Mouse (Mus musculus) heart, postnatal 14 days (tissue): ENCODE measurements around the gene Triap1. TPM values are rescaled to one million over a fixed set of nuclear protein-coding genes. Genes with fewer than 3 reads are reported as not detected.

Experiments used
- DNase-seq, 2 experiments: peaks; one replicate each; pipeline ENCODE4 v3.0.0; 2021 to 2022
- intact Hi-C: fragments of 180-260 bp; cut with DNase I; formaldehyde crosslinking; loops from one replicate; pipeline ENCODE4 v1.15.1; 2025
- total RNA-seq, 2 experiments: library from RNA; stranded (reverse); gene quantifications; 2 replicates each; pipeline ENCODE4 v1.2.3; 2021

Triap1 gene
- total RNA-seq, 2 experiments from 2014 or later, result 21.1 to 23.1 TPM

- peak in 1 of 2 experiments; percentile 36 for DNase-seq
- intact Hi-C loops, result loop anchor here (2.0 kb wide), 1 partner anchor 27 kb away; the partner anchor contains the start of gene Dynll1
Measured at GRCm38 (mm10) chr5:115327610-115328548, 13.1 kb upstream of the Triap1 start.

DNA sequence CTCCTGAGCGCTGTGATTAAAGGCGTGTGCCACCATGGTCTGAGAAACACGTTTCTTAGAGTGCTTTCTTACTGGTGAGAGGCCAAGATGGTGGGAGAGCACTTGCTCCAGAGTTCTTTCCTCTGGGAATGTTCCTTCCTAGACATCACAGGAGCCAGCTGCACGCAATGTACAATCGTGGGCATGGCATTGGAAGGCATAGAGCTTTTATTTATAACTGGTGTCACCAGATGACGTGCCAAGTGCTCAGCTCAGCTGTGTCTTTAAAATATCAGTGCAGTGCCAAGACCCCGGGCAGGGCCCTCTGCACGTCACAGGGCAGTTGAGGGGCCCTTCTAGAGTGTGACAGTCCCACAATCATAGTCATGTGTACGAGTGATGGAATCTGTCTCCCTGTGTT lies 10.1 kb upstream of the Triap1 start:
- DNase-seq, result no peak
- intact Hi-C loops, result no loop called here

- DNase-seq, result no peak
- intact Hi-C loops, result no loop called here
Measured at GRCm38 (mm10) chr5:115333626-115334025, 7.4 kb upstream of the Triap1 start.

- no peak for DNase-seq
- intact Hi-C loops, result loop anchor here (2.0 to 10.0 kb wide), 2 partner anchors 39 to 215 kb away; partner anchors contain the start of gene Dynll1
Measured at GRCm38 (mm10) chr5:115340007-115340406, 1.0 kb upstream of the Triap1 start.

DNA sequence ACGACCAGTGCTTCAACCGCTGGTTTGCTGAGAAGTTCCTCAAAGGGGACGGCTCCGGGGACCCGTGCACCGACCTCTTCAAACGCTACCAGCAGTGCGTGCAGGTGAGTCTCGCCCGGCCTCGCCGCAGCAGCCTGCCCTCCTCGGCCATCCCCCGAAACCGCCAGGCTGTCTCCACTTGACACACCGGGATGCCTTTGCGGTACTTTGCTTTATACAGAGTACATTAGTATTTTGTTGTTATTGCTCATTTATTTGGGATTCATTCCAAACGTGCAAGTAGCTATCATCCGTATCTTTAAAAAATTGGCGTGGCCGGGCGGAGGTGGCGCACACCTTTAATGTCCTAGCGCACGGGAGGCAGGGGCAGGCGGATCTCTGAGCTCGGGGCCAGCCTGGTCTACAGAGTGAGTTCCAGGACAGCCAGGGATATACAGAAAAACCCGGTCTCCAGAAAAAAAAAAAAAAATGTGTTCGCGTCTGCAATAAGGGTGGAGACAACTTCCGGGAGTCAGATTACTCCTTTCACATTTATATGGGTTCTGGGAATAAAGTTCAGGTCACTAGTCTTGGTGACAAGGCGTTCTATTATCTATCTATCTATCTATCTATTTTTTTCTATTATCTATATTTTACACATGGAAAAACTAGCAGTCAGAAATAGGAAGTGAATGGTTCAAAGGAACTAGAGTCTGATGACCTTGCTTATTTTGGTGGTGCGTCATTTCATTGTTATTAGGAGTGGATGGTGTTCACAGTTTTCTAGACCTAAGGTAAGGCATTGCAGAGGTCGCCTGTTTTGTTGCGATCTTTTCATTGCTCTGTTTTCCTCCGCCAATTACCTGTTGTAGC lies 515 bp downstream of the Triap1 start:
- intact Hi-C loops, result loop anchor here (2.0 to 10.0 kb wide), 3 partner anchors 41 to 217 kb away; partner anchors contain the start of gene Dynll1
- no peak for DNase-seq

DNA sequence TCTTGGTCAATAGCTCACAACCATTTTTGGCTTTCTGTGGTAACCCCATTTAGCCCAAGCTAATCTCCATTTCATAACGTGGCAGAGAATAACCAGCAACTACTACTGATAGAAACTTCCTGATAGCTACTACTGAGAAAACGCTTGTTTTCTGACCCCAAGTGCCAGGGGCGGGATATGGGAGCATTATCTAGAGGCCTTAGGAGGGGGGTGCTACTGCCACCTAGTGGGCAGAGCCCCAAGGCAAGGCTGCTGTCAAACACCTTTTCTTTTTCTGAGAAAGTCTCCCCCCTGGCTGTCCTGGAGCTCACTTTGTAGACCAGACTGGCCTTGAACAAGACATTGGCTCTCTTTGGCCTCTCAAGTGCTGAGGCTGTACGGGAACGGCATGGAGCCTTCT lies 6.5 kb downstream of the Triap1 start:
- peak; percentile 85 to 87 for DNase-seq
- intact Hi-C loops, result loop anchor here (2.0 to 10.0 kb wide), 3 partner anchors 45 to 285 kb away; partner anchors contain the start of gene Rab35

DNA sequence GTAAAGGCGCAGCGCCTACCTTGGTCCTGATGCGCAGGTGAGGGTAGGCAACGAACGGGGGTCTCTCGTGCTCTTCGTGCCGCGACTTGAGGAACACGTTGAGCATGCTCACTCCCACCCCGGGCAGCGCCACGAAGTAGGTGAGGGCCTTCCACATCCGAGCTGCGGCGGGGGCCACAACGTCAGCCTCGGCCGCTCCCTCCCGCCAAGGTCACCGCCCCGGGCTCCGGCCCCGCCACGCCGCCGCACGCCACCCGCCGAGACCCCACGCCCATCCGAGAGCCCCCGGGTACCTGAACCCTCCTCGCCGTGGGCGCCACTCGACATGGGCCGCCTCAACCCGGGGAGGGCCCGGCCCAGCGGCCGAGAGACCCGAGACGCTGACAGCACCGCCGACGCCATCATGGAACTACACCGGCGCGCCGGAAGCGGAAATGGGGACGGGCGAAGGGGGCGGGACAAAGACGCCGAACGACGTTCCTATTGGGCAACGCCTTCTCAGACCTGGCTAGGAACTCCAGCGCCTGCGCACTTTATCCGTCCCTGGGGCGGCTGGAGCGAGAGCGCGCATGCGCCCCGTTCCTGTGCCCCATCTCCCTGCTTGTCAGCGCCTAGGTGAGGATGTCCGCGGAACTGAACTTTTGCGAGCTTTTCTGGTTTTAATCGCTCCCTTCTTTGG lies 7.7 kb downstream of the Triap1 start, which contains the start of gene Cox6a1:
TSS of gene Cox6a1 (minus strand) at position 436 of the 679 bp plus-strand sequence.
- peak; percentile 98 to 99 for DNase-seq
- intact Hi-C loops, result loop anchor here (5.0 to 10.0 kb wide), 2 partner anchors 224 to 284 kb away; partner anchors contain the start of gene Rab35

DNA sequence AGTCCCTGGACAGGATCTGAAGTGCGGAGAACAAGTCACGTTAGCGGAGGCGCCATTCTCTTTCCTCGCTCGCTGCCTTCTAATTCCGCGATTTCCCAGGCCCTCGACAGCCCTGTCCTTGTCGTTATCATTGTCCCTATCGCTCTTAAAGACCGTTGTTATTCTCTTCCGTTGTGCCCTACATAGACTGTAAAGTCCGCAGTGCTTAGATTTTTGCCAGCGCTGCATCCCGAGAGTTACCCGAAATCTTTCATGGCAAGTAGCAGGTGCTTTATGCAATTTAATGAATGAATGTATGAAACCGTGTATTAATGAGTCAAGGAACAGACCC lies 8.2 kb downstream of the Triap1 start:
- intact Hi-C loops, result loop anchor here (5.0 to 10.0 kb wide), 2 partner anchors 224 to 283 kb away; partner anchors contain the start of gene Rab35
- no peak for DNase-seq

DNA sequence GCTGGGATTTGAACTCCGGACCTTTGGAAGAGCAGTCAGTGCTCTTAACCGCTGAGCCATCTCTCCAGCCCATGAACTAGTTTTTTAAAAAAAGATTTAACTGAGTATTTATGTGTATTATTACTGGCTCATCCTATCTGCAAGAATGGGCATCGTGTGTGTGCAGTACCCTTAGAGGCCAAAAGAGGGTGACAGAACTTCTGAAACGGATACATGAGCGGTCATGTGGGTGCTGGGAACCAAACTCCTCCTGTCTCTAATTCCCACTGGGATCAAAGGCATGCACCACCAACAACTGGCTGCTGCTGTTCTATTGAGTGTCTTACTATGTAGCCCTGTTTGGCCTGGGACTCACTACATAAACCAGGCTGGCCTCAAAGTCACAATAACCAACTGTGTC lies 10.3 kb downstream of the Triap1 start:
- intact Hi-C loops, result no loop called here
- DNase-seq, result no peak

DNA sequence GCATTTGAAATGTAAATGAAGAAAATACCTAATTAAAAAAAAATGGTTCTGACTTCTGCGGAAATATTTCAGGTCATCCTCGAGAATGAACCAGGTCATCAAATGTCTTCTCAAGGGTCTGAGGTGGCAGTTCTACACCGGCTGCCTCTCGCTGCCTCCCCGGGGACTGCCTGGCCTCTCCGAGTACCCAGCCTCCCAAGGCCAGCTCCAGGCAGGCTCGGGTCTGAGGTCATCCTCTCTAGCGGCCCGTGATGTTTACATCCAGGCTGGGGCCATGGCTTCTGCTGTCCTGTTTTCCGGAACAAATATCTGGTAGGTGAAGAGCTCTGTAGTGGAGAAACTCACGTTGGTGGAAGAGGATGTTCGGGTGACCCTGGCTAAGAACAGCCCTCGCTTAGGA lies 14.0 kb downstream of the Triap1 start:
- DNase-seq, result no peak
- intact Hi-C loops, result no loop called here

GRCm38 (mm10) chr5:115358872-115359271 lies 17.8 kb downstream of the Triap1 start:
- intact Hi-C loops, result loop anchor here (1.0 kb wide), 1 partner anchor 82 kb away; no protein-coding TSS in a partner anchor
- DNase-seq, result peak; percentile 87 to 95

DNA sequence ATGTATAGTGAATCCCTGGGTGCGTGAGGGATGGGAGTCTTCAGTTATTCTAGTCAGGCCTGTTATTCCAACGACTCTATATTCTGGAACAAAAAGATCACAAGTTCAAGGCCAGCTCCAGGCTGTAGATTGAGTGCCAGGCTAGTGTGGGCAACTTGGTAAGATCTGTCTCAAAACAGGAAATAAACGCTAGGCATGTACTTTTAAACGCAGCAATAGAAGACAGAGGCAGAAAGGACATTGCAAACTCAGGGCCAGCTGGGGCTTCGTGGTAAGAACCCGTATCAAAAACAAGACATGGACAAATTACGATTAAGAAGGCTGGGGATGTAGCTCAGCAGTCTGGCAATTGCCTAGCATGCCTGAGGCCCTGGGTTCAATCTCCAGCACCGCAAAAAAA lies 18.4 kb downstream of the Triap1 start:
- intact Hi-C loops, result loop anchor here (1.0 kb wide), 1 partner anchor 82 kb away; no protein-coding TSS in a partner anchor
- no peak for DNase-seq

GRCm38 (mm10) chr5:115359851-115360372 lies 18.9 kb downstream of the Triap1 start:
- intact Hi-C loops, result loop anchor here (1.0 kb wide), 1 partner anchor 81 kb away; no protein-coding TSS in a partner anchor
- DNase-seq, result no peak

- DNase-seq, result no peak
- intact Hi-C loops, result no loop called here
Measured at GRCm38 (mm10) chr5:115362216-115362615, 21.2 kb downstream of the Triap1 start.

GRCm38 (mm10) chr5:115362819-115363714 lies 22.0 kb downstream of the Triap1 start:
- intact Hi-C loops, result no loop called here
- no peak for DNase-seq

- DNase-seq, result no peak
- intact Hi-C loops, result no loop called here
Measured at GRCm38 (mm10) chr5:115364782-115365181, 23.8 kb downstream of the Triap1 start.

- intact Hi-C loops, result no loop called here
Measured at GRCm38 (mm10) chr5:115371736-115372135, 30.7 kb downstream of the Triap1 start.

DNA sequence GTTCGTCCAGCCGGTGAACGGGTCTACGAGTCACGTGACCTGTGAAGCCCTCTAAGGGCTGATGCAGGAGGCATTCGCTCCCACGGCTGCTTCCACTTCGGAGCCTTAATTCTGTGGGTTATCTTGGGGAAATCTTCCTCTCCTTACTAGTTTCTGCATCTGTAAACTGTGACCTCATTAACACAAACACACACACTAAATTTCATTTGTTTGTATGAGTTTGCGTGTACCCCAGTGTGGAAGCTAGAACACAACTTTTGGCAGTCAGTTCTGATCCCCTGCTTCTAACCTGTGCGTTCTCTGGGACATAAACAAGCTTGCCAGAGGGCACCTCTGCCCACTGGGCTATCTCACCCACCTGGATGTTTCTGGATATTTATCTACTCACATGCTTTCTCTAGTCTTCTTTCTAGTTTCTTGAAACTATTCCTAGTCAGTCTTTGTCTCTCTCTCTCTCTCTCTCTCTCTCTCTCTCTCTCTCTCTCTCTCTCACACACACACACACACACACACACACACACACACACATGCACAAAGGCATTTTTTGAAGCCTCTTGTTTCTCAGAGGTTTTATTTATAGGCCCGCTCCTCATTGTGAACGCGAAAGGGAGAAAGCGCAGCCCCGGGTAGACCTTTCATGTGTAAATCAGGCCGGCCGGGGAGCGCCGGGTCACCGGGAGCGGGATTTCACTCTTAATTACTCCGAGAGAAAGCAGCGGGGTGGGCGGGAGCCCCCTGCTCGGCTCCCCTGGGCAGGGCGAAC lies 32.6 kb downstream of the Triap1 start:
- intact Hi-C loops, result no loop called here
- no peak for DNase-seq

More at GRCm38 (mm10) chr5:115371736-115372135, 30.7 kb downstream of the Triap1 start:
- no peak for DNase-seq
